Mouse (Mus musculus): ENCODE data around the gene Defb36.

- TF ChIP-seq POLR2A (IDR thresholded peaks at IDR 0.05; ENCODE audit: low read depth, low read length), result no peak
- TF ChIP-seq CTCF (IDR thresholded peaks at IDR 0.05; ENCODE audit: extremely low read depth, insufficient read depth, insufficient read length, insufficient replicate concordance), result no peak
These were observed 35.1 kb upstream of the Defb36 start, which contains the start of gene Gm17416 for GRCm38 (mm10) chr2:152569038-152569437.
